Mouse (Mus musculus) yolk sac, embryonic 10.5 days (tissue): ENCODE results near the gene Gm572.

Experiments used
- DNase-seq: peaks from one replicate; pipeline ENCODE4 v3.0.0-alpha.2; 2017; ENCODE audit warnings: low spot score

Gene Gm572

GRCm38 (mm10) chr4:148625756-148626622, 17.1 kb upstream of the Gm572 start:
- DNase-seq, result no peak

GRCm38 (mm10) chr4:148626623-148627185, 16.4 kb upstream of the Gm572 start, which contains the start of gene Tardbp:
TSS of gene Tardbp (minus strand) at chr4:148627019.
- peak; percentile 93 for DNase-seq

DNA sequence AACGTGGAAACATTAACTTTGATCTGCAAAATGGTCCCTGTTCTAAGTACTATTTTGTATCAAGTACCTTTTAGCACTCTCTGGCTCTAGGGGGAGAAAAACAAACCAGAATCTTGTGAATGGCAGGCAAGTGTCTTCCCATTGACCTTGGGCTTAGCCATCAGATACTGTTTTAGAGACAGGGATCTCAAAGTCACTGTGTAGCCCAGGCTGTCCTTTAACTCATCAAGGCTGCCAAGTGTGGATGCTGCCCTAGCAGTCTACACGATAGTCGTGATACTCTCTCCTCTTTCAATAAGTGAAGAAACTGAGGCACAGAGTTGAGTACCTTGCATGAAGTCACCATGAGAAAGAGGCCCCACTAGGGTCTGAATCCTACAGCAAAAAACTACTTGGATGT, 15.9 kb upstream of the Gm572 start:
- no peak for DNase-seq

GRCm38 (mm10) chr4:148632013-148632692, 11.0 kb upstream of the Gm572 start:
- DNase-seq, result peak; percentile 72

- no peak for DNase-seq
These were observed 9.6 kb upstream of the Gm572 start for GRCm38 (mm10) chr4:148633395-148634061.

- DNase-seq, result no peak
These were observed 7.8 kb upstream of the Gm572 start for GRCm38 (mm10) chr4:148635309-148635708.

GRCm38 (mm10) chr4:148638302-148638701, 4.8 kb upstream of the Gm572 start:
- DNase-seq, result no peak

DNA sequence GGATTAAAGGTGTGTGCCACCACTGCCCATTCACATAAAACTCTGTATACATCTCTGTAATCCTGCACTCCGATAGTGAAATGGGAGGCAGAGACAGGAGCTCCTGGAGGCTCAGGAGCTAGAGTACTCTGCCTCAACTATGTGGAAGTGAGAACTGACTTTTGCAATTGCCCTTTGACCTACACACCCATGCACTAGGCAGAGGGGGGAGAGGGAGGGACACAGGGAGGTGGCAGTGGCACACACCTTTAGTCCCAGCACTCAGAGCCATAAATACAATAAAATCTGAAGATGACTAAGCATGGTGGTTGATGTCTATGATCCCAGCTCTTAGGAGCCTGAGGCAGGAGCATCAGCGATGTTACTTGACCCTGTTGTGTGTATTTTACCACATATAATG, 3.7 kb upstream of the Gm572 start:
- DNase-seq, result peak; percentile 53

DNA sequence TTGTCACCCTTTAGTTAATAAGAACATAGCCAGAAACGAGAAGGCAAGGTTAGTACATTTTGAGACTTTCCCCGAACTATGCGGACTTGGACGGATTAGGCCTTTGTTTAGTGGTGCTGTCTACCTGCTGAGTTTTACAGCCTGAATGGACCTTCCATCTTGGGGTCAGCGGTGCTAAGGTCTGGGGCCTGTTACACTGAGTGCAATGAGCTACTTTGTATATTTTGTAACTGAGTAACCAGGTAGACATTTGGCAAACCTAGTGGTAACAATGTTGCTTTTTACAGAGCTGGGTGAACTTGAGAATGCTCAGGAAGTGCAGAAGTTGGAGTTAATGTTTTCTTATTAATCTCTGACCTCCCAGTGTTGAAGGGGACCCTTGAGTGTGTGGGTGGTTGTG, 2.0 kb upstream of the Gm572 start:
- peak; percentile 71 for DNase-seq

- peak; percentile 82 for DNase-seq
These were observed 1.0 kb downstream of the Gm572 start for GRCm38 (mm10) chr4:148644157-148644511.

DNA sequence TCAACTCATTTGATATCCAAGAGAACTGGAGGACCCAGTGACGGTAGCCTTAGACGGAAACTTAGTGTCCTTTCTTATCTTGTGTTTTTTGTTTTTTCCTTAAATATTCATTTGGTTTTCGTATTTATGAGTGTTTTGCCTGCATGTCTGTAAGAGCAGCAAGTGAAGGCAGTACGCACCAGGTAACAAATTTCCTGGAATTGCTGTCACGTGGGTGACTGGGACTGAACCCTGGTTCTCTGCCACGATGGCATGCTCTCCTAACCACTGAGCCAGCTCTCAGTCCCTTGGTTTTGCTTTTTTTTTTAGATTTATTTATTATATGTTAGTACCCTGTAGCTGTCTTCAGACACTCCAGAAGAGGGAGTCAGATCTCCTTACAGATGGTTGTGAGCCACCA, 1.8 kb downstream of the Gm572 start:
- DNase-seq, result no peak

GRCm38 (mm10) chr4:148646616-148647015, 3.5 kb downstream of the Gm572 start:
- DNase-seq, result no peak

GRCm38 (mm10) chr4:148649309-148649708, 6.2 kb downstream of the Gm572 start:
- DNase-seq, result no peak

DNA sequence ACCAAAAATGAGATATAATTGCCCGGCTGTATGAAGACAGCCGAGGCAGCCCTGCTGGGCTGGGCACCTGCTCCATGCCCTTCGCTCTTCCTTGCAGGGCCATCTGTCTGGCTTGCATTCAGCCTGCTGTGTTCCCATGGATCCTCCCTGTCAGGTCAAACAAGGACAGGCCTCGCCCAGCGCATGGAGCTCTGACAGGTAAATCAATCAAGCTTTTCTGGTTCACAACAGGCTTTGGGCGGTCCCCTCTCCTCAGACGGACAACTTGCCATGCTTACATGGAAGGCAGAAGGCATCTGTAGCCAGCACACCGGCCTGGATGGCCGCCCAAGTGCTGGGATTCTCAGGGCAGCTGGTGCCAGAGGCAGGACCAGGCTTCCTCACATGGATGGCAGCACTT, 7.9 kb downstream of the Gm572 start:
- no peak for DNase-seq

DNA sequence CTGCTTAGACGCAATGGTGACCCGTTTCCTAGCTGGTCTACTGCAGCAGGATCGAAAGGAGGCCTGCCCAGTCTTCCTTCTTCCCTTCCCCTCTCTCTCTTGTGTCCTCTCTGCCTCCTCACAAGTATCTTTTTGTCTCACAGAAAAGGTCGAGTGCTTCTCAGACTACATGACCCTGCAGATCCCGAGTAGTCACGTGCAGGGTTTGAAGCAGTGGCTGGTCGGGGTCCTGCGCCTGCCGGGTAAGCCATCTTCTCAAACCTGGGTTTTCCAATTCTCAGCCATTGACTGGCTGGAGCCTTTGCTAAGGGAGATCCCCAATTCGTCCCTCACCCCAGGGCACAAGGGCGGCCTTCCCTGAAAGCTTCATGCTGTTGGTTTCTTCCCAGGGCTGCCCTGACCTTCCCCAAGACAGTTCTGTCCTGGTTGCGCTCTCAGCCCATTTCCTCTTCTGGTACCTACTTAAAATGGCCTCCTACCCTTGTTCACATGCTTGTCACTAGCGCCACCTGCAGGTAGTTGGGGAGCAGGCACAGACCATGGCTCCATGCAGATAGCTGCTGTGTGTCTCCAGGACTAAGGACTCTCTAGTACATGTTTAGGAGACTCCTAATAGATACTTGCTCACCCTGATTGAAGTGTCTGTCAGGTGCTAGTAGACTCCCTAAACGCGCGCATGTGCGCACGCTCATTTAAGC, 11.7 kb downstream of the Gm572 start:
- DNase-seq, result no peak

DNA sequence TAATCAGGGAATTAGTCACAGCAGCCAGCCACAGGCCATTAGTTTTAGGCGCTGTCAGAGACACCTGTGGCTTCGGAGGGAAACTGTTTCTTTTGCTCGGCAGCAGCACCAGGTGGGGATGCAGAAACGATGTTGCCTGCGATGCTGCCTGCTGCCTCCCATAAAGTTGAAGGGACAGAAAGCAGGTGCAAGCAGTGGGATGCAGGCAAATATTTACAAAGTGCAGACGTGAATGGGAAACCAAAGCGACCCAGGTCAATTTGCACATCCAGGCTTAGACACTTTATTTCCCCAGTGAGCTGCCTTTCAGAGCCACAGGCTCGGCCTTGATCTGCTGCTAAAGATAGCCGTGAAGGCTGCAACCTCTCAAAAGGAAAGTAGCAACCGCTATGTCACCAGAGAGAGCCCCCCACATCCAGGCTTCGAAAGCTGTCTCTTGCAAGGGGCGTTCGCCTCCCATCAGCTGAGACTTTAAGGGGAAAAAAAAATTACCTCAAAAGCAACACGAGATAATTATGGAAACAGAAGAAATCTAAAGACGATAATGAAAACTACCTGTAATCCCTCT, 13.7 kb downstream of the Gm572 start:
- DNase-seq, result no peak

DNA sequence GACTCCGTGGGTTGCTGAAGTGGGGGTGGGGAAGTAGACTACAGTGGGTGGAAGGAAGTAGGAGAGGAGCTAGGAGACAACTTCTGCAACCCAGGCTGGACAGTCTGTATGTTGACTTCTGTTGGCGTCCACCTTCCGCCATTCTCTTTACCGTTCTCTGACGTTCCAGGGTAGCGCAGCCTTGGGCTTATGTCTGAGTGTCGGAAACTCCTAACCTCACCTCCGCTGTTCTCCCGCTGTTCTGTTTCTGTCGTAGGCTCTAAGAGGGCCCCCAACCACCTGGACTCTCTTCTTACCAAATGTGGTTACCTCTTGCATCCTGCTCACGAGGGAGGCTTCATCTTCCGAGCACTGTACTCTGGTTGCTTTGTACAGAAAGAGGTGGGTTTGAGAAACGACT, 14.7 kb downstream of the Gm572 start:
- DNase-seq, result no peak

DNA sequence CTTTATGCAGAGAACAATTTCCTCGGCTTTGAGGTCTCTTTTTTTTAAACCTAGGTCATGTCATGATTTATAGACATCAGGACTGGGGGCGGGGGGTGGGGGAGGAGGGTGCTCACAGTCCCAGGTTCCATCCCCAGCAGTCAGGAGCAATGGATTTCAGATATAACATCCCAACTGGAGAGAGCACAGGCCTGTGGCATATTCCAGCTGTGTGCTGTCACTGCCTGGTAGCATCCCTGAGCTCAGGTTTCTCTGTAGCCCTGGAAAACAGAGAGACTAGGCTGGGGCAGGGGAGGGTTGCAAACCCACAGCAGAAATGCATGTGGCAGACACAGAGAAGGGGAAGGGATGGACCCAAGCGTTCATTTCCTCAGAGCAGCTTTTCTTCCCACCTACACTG, 17.1 kb downstream of the Gm572 start:
- no peak for DNase-seq

DNA sequence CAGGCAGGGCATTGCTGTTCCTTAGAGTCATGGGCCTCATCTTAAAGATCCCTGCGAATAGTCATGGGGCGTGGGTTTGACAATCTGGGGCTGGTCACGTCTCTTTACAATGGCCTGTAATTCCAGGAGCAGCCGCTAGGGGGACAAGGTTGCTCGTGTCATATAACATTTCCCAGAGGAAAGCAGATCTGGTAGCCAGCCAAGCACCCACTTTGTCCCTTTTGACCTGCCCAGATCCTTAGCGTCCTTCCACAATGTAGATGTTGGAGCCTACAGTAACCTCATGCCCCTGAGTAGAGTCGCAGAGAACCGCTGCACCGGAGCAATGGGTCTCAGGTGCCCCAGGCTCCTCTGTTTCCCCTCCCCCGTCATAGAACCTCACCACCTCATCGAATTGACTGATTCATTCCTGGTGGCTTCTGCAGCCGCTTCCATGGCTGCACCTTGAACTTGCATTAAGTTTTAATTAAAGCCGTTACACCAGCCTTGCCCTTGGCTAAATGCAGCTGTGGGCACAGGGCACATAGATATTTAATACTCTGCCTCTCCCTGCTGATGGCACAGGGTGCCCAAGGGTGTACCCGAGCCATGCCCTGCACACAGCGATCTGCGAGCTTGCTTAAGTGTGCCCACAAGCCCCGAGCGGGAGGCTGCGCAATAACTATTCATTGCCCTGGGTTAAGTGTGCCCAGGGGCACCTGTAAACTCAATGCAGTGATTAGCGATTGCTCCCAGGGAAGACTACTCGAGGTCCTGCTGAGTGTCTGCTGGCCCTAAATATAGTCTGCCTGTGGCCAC, 19.2 kb downstream of the Gm572 start:
- DNase-seq, result peak; percentile 58

- DNase-seq, result no peak
These were observed 20.2 kb downstream of the Gm572 start for GRCm38 (mm10) chr4:148663326-148663725.

- DNase-seq, result no peak
These were observed 20.9 kb downstream of the Gm572 start for GRCm38 (mm10) chr4:148664021-148664420.
